Comparison of ENCODE assay signal across 13 mouse cellular contexts in genomic region chr19:4297851-4298250, GRCm38 (mm10). TPM values are rescaled to one million over a fixed set of nuclear protein-coding genes. Genes with fewer than 3 reads are reported as not detected.
DNase-seq lines count a peak whose midpoint lies in the region; ATAC-seq and TF ChIP-seq lines count a peak whose summit lies in the region.
"Had no signal": no experiment of that assay in that cellular context is flagged by ENCODE, and none has a peak within 500 bp of the region (broad histone marks: within the 10 kb centered on the region; RNA-seq: fewer than 3 reads in every experiment).

No protein-coding gene starts in this region.

- peaks cover 17% of the 10 kb centered on the region for H3K4me1 ChIP-seq in midbrain, embryonic 11.5 days (ENCODE audit: control insufficient read depth, insufficient read depth, low read length)
- peaks cover 38% of the 10 kb centered on the region for H3K4me1 ChIP-seq in midbrain, embryonic 10.5 days
- peaks cover 93% of the 10 kb centered on the region for H3K4me1 ChIP-seq in liver, embryonic 13.5 days (replicated peaks)
- peaks cover 31% of the 10 kb centered on the region for H3K4me1 ChIP-seq in kidney, embryonic 14.5 days (ENCODE audit: control insufficient read depth, insufficient read depth, low read length)
- peaks cover 28% of the 10 kb centered on the region for H3K4me1 ChIP-seq in forebrain, embryonic 12.5 days

- ATAC-seq in midbrain, embryonic 11.5 days (ENCODE audit: low FRiP score) = no peak
- ATAC-seq in liver, embryonic 13.5 days (ENCODE audit: low read depth) = no peak
- ATAC-seq in kidney, embryonic 14.5 days (ENCODE audit: low FRiP score, low TSS enrichment) = no peak
- ATAC-seq in forebrain, embryonic 12.5 days (ENCODE audit: low FRiP score) = no peak

- no peak overlapping the region for H3K9ac ChIP-seq in midbrain, embryonic 11.5 days (ENCODE audit: low read length)
- H3K9ac ChIP-seq in liver, embryonic 13.5 days = no peak overlapping the region
- no peak overlapping the region for H3K9ac ChIP-seq in kidney, embryonic 14.5 days (ENCODE audit: low read depth, low read length)
- no peak overlapping the region for H3K9ac ChIP-seq in forebrain, embryonic 12.5 days
- H3K9ac ChIP-seq: heart, embryonic 13.5 days; hindbrain, embryonic 12.5 days; kidney, embryonic 15.5 days; limb, embryonic 15.5 days had no signal

- no peaks in the 10 kb centered on the region for H3K9me3 ChIP-seq in midbrain, embryonic 11.5 days (ENCODE audit: control insufficient read depth, low read length)
- H3K9me3 ChIP-seq in midbrain, embryonic 10.5 days (replicated peaks) = no peaks in the 10 kb centered on the region
- no peaks in the 10 kb centered on the region for H3K9me3 ChIP-seq in liver, embryonic 13.5 days (replicated peaks)
- H3K9me3 ChIP-seq in kidney, embryonic 14.5 days (ENCODE audit: control insufficient read depth, low read length) = no peaks in the 10 kb centered on the region
- no peaks in the 10 kb centered on the region for H3K9me3 ChIP-seq in forebrain, embryonic 12.5 days
- H3K9me3 ChIP-seq: heart, embryonic 13.5 days; hindbrain, embryonic 12.5 days; kidney, embryonic 15.5 days; limb, embryonic 15.5 days had no signal

- H3K27me3 ChIP-seq in midbrain, embryonic 11.5 days (ENCODE audit: control insufficient read depth, insufficient read depth, low read length) = no peaks in the 10 kb centered on the region
- H3K27me3 ChIP-seq in midbrain, embryonic 10.5 days (ENCODE audit: low read depth, poor library complexity, severe bottlenecking) = no peaks in the 10 kb centered on the region
- H3K27me3 ChIP-seq in liver, embryonic 13.5 days = no peaks in the 10 kb centered on the region
- no peaks in the 10 kb centered on the region for H3K27me3 ChIP-seq in kidney, embryonic 14.5 days (ENCODE audit: control insufficient read depth, insufficient read depth, low read length)
- H3K27me3 ChIP-seq in forebrain, embryonic 12.5 days = no peaks in the 10 kb centered on the region
- H3K27me3 ChIP-seq: heart, embryonic 13.5 days; hindbrain, embryonic 12.5 days; kidney, embryonic 15.5 days; limb, embryonic 15.5 days had no signal

- 91% methylated on average over 5 of the region's 5 CpGs for WGBS in midbrain, embryonic 11.5 days
- WGBS in midbrain, embryonic 10.5 days = 91% methylated on average over 5 of the region's 5 CpGs
- 69% methylated on average over 5 of the region's 5 CpGs for WGBS in liver, embryonic 13.5 days (ENCODE audit: insufficient replicate concordance)
- WGBS in kidney, embryonic 14.5 days = 85% methylated on average over 5 of the region's 5 CpGs
- WGBS in forebrain, embryonic 12.5 days = 93% methylated on average over 5 of the region's 5 CpGs

- no peak for TF ChIP-seq CTCF in gastrocnemius, adult 2 months (IDR thresholded peaks at IDR 0.05)

- no peak overlapping the region for H3K4me3 ChIP-seq in gastrocnemius, adult 2 months
- H3K4me3 ChIP-seq in midbrain, embryonic 11.5 days (ENCODE audit: low read depth, low read length) = no peak overlapping the region
- H3K4me3 ChIP-seq in midbrain, embryonic 10.5 days = no peak overlapping the region
- no peak overlapping the region for H3K4me3 ChIP-seq in liver, embryonic 13.5 days (replicated peaks)
- H3K4me3 ChIP-seq in kidney, embryonic 14.5 days (ENCODE audit: low read length) = no peak overlapping the region
- no peak overlapping the region for H3K4me3 ChIP-seq in forebrain, embryonic 12.5 days (replicated peaks)
- H3K4me3 ChIP-seq: heart, embryonic 13.5 days; hindbrain, embryonic 12.5 days; kidney, embryonic 15.5 days; limb, embryonic 15.5 days had no signal

- peaks cover 2% of the 10 kb centered on the region; the same call in 1 of the 2 replicates for H3K36me3 ChIP-seq in midbrain, embryonic 11.5 days (ENCODE audit: control insufficient read depth, insufficient read depth, low read length)
- H3K36me3 ChIP-seq in midbrain, embryonic 10.5 days = peaks cover 42% of the 10 kb centered on the region
- peaks cover 23% of the 10 kb centered on the region for H3K36me3 ChIP-seq in liver, embryonic 13.5 days
- peaks cover 4% of the 10 kb centered on the region; the same call in 1 of the 2 replicates for H3K36me3 ChIP-seq in kidney, embryonic 14.5 days (ENCODE audit: control insufficient read depth, insufficient read depth, low read length)
- H3K36me3 ChIP-seq in forebrain, embryonic 12.5 days (replicated peaks) = peaks cover 10% of the 10 kb centered on the region

- H3K4me2 ChIP-seq in midbrain, embryonic 11.5 days = no peak overlapping the region
- no peak overlapping the region for H3K4me2 ChIP-seq in liver, embryonic 13.5 days
- no peak overlapping the region for H3K4me2 ChIP-seq in kidney, embryonic 14.5 days (replicated peaks; ENCODE audit: low read depth, low read length)
- H3K4me2 ChIP-seq in forebrain, embryonic 12.5 days = no peak overlapping the region
- H3K4me2 ChIP-seq: heart, embryonic 13.5 days; hindbrain, embryonic 12.5 days; kidney, embryonic 15.5 days; limb, embryonic 15.5 days had no signal

- peak; percentile 10 for DNase-seq in gastrocnemius, adult 2 months
- no peak for DNase-seq in gastrocnemius, postnatal 14 days
- peak; percentile 10 for DNase-seq in midbrain, embryonic 11.5 days (ENCODE audit: low spot score, missing footprints)
- no peak for DNase-seq in midbrain, embryonic 10.5 days (ENCODE audit: low spot score)
- DNase-seq in liver, embryonic 13.5 days = no peak
- DNase-seq in thymus, postnatal 25 days = peak; percentile 52
- DNase-seq: cerebellum, postnatal 36 days had no signal

- 0 out of 2 replicates have a peak overlapping the region, but pooled peaks have one; percentile 38 for H3K27ac ChIP-seq in gastrocnemius, adult 2 months
- H3K27ac ChIP-seq in midbrain, embryonic 11.5 days (ENCODE audit: low read depth, low read length) = no peak overlapping the region
- no peak overlapping the region for H3K27ac ChIP-seq in midbrain, embryonic 10.5 days (replicated peaks)
- H3K27ac ChIP-seq in liver, embryonic 13.5 days = peak overlapping the region; percentile 21; the same call in 1 of the 2 replicates
- no peak overlapping the region for H3K27ac ChIP-seq in kidney, embryonic 14.5 days (ENCODE audit: low read depth, low read length)
- no peak overlapping the region for H3K27ac ChIP-seq in forebrain, embryonic 12.5 days
- H3K27ac ChIP-seq: heart, embryonic 13.5 days; hindbrain, embryonic 12.5 days; kidney, embryonic 15.5 days; limb, embryonic 15.5 days had no signal

- intact Hi-C loops in gastrocnemius, adult 2 months (cut with DNase I) = no loop called here
- intact Hi-C loops in gastrocnemius, postnatal 14 days (cut with DNase I; ENCODE audit: low total_unique reads) = no loop called here

RNA-seq across cellular contexts. Expression of gene Grk2, which starts 8.2 kb away (rescaled TPM):
- total RNA-seq in gastrocnemius, adult 2 months (2021) = 10 to 100 TPM; 56.6 to 61.2 TPM
- total RNA-seq in gastrocnemius, postnatal 14 days (2021) = 10 to 100 TPM; 31.8 to 36.4 TPM
- 13.2 and 16.5 TPM in 2 replicates for polyA plus RNA-seq in midbrain, embryonic 11.5 days (2014; fragmentation: Nextera tagmentation; extraction: Ambion mirVana)
- 12.2 and 14.2 TPM in 2 replicates for polyA plus RNA-seq in midbrain, embryonic 10.5 days (2016; fragmentation: Nextera tagmentation; extraction: Ambion mirVana)
- 10.1 and 10.3 TPM in 2 replicates for polyA plus RNA-seq in liver, embryonic 13.5 days (2015; fragmentation: Nextera tagmentation; extraction: Ambion mirVana)
- polyA plus RNA-seq in kidney, embryonic 14.5 days (2014; fragmentation: Nextera tagmentation; extraction: Ambion mirVana) = 17.7 and 17.8 TPM in 2 replicates
- polyA plus RNA-seq in forebrain, embryonic 12.5 days (2016; fragmentation: Nextera tagmentation; extraction: Ambion mirVana) = 18.7 and 19.0 TPM in 2 replicates

RNA-seq across cellular contexts. Expression of gene Ankrd13d, which starts 14.9 kb away (rescaled TPM):
- total RNA-seq in gastrocnemius, adult 2 months (2021) = under 1 TPM; 0.45 to 0.64 TPM
- total RNA-seq in gastrocnemius, postnatal 14 days (2021) = under 1 TPM; 0.62 to 0.90 TPM
- 8.5 and 8.8 TPM in 2 replicates for polyA plus RNA-seq in midbrain, embryonic 11.5 days (2014; fragmentation: Nextera tagmentation; extraction: Ambion mirVana)
- 11.7 and 12.6 TPM in 2 replicates for polyA plus RNA-seq in midbrain, embryonic 10.5 days (2016; fragmentation: Nextera tagmentation; extraction: Ambion mirVana)
- polyA plus RNA-seq in liver, embryonic 13.5 days (2015; fragmentation: Nextera tagmentation; extraction: Ambion mirVana) = 0.57 and 0.74 TPM in 2 replicates
- 5.2 and 8.3 TPM in 2 replicates for polyA plus RNA-seq in kidney, embryonic 14.5 days (2014; fragmentation: Nextera tagmentation; extraction: Ambion mirVana)
- 12.6 and 14.2 TPM in 2 replicates for polyA plus RNA-seq in forebrain, embryonic 12.5 days (2016; fragmentation: Nextera tagmentation; extraction: Ambion mirVana)

RNA-seq across cellular contexts. Expression of gene Ssh3, which starts 28.9 kb away (rescaled TPM):
- 1 to 10 TPM; 3.3 to 3.9 TPM for total RNA-seq in gastrocnemius, adult 2 months (2021)
- 1 to 10 TPM; 2.6 to 4.4 TPM for total RNA-seq in gastrocnemius, postnatal 14 days (2021)
- 2.1 and 2.3 TPM in 2 replicates for polyA plus RNA-seq in midbrain, embryonic 11.5 days (2014; fragmentation: Nextera tagmentation; extraction: Ambion mirVana)
- polyA plus RNA-seq in midbrain, embryonic 10.5 days (2016; fragmentation: Nextera tagmentation; extraction: Ambion mirVana) = 3.2 and 3.6 TPM in 2 replicates
- polyA plus RNA-seq in liver, embryonic 13.5 days (2015; fragmentation: Nextera tagmentation; extraction: Ambion mirVana) = 1.3 and 1.7 TPM in 2 replicates
- polyA plus RNA-seq in kidney, embryonic 14.5 days (2014; fragmentation: Nextera tagmentation; extraction: Ambion mirVana) = 10.7 and 13.0 TPM in 2 replicates
- polyA plus RNA-seq in forebrain, embryonic 12.5 days (2016; fragmentation: Nextera tagmentation; extraction: Ambion mirVana) = 5.6 and 6.1 TPM in 2 replicates

Comparison
In these comparisons a context has a peak if more than half of its experiments do, and no peak if none do; other contexts are left out.
1. DNase-seq: peak in gastrocnemius, adult 2 months (single experiment), midbrain, embryonic 11.5 days (single experiment) and thymus, postnatal 25 days (single experiment); none in gastrocnemius, postnatal 14 days (single experiment), midbrain, embryonic 10.5 days (single experiment) and liver, embryonic 13.5 days (single experiment).
2. H3K27ac ChIP-seq: peak in gastrocnemius, adult 2 months (single experiment) and liver, embryonic 13.5 days (single experiment); none in midbrain, embryonic 11.5 days (single experiment), midbrain, embryonic 10.5 days (single experiment), kidney, embryonic 14.5 days (single experiment) and forebrain, embryonic 12.5 days (single experiment).